Mouse (Mus musculus): ENCODE data around the gene Hapln1. TPM values are rescaled to one million over a fixed set of nuclear protein-coding genes. Genes with fewer than 3 reads are reported as not detected.

Hapln1 gene
- 0.05 TPM for polyA plus RNA-seq (2012; fragmentation: generic; extraction: Trizol)
- long read RNA-seq, experiment 1 = 0 reads
- long read RNA-seq, experiment 2 = 0 reads

DNA sequence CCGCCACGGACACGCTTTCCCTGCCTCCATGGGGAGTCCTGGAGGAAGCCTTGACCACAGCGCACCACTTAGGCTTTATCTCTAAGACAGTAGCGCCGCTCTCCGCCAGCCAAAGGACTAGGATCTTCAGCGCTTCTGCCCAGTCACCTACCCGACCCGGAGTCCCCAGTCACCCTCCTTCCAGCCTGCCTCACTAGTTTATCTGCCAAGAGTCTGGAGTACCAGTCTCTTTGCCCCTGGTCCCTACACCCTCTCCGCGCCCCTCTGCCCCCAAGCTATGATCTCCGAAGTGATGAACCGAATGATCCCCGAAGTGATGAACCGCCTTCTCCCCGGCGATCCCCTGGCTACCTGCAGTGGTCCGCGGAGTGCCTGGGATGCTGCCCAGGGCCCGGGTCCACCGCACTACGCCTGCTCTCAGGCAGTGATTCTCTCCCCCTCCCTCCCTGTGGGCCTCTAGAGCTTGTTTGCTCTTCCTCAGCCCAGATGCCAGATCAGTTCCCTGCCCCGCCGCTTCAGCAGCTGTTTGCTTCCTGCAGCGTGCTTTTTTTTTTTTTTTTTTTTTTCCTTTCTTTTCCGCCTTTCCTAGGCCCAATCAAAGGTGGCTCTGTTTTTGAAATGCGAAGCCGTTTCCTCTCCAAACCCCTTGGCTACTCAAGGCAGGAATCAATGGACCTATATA, at the start of gene Hapln1:
Gene Hapln1 (plus strand): TSS at position 592 of the 682 bp plus-strand sequence.
- Histone ChIP-seq H3K27me3 (ENCODE audit: control insufficient read depth, insufficient read depth, insufficient read length) (no peaks in the 10 kb centered on the region), H3K36me3 (ENCODE audit: control insufficient read depth, insufficient read depth) (no peaks in the 10 kb centered on the region), H3K4me3 (ENCODE audit: insufficient read depth, poor library complexity, severe bottlenecking) (no peak within 1 kb of the TSS), H3K79me3 (ENCODE audit: low read depth) (no peaks in the 10 kb centered on the region), H3K79me2 (ENCODE audit: control insufficient read depth, insufficient read depth) (no peaks in the 10 kb centered on the region), H3ac (ENCODE audit: control insufficient read depth, insufficient read length, low read depth) (no peak within 1 kb of the TSS)
- TF ChIP-seq CEBPB (IDR thresholded peaks at IDR 0.05; ENCODE audit: low read depth) (no peak), CTCF (IDR thresholded peaks at IDR 0.05; ENCODE audit: control insufficient read depth, insufficient read depth, insufficient read length) (peak; percentile 40)

DNA sequence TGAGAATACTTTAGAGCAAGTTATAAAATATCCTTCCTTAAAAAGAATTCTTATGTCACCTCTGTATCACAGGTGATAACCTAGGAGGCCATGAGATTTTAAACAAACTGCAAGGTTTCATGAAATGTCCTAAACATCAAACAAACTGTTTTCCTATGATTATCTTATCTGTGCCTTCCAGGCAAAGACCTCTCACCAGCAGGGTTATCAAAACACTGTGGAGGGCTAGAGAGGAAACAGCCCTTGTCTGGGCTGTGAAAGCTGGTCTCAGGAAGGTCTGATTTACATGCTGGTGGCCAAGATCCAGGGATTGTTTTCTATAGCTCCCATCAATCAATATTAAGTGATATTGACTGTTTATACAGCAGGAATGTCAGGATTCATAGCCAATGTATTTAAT, 46.4 kb upstream of the Hapln1 start:
- Histone ChIP-seq H3K79me2 (ENCODE audit: control insufficient read depth, insufficient read depth) (no peaks in the 10 kb centered on the region), H3K36me3 (ENCODE audit: control insufficient read depth, insufficient read depth) (no peaks in the 10 kb centered on the region), H3ac (ENCODE audit: control insufficient read depth, insufficient read length, low read depth) (no peak overlapping the region), H3K4me3 (ENCODE audit: insufficient read depth, poor library complexity, severe bottlenecking) (no peak overlapping the region), H3K79me3 (ENCODE audit: low read depth) (no peaks in the 10 kb centered on the region), H3K27me3 (ENCODE audit: control insufficient read depth, insufficient read depth, insufficient read length) (no peaks in the 10 kb centered on the region)
- TF ChIP-seq USF1 (IDR thresholded peaks at IDR 0.05; ENCODE audit: low read depth) (no peak), MYOD1 (IDR thresholded peaks at IDR 0.05; ENCODE audit: control insufficient read depth, insufficient read length, low read depth) (no peak), CTCF (IDR thresholded peaks at IDR 0.05; ENCODE audit: control insufficient read depth, insufficient read depth, insufficient read length) (no peak), CEBPB (IDR thresholded peaks at IDR 0.05; ENCODE audit: low read depth) (no peak), FOSL1 (IDR thresholded peaks at IDR 0.05; ENCODE audit: insufficient read depth, low read length, poor library complexity, severe bottlenecking) (no peak), MYOG (IDR thresholded peaks at IDR 0.05; ENCODE audit: control insufficient read depth, extremely low read depth, insufficient read length) (no peak)

DNA sequence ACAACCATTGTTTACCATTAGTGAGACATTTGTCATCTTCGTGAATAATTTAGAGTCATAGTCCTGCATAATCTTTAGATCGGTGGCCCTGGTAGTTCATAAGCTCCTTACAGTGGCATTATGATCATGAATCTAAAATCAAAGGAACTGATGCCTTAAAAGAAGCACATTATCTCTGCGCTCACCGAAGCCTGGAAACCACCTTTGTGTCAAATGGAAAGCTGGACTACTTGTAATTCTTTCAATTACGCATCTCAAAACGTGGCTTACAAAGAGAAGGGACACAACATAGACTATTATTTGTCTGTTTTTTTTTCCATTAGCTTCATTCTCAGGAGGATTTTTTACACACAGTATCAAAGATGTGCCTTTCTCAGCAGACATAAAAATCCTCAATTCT, 45.9 kb upstream of the Hapln1 start:
- Histone ChIP-seq H3K4me3 (ENCODE audit: insufficient read depth, poor library complexity, severe bottlenecking) (no peak overlapping the region), H3K79me2 (ENCODE audit: control insufficient read depth, insufficient read depth) (no peaks in the 10 kb centered on the region), H3K36me3 (ENCODE audit: control insufficient read depth, insufficient read depth) (no peaks in the 10 kb centered on the region), H3K79me3 (ENCODE audit: low read depth) (no peaks in the 10 kb centered on the region), H3K27me3 (ENCODE audit: control insufficient read depth, insufficient read depth, insufficient read length) (no peaks in the 10 kb centered on the region), H3ac (ENCODE audit: control insufficient read depth, insufficient read length, low read depth) (no peak overlapping the region)
- TF ChIP-seq MYOG (IDR thresholded peaks at IDR 0.05; ENCODE audit: control insufficient read depth, extremely low read depth, insufficient read length) (no peak), CEBPB (IDR thresholded peaks at IDR 0.05; ENCODE audit: low read depth) (no peak)

GRCm38 (mm10) chr13:89496569-89496968, 43.0 kb upstream of the Hapln1 start:
- H3K36me3 ChIP-seq (ENCODE audit: control insufficient read depth, insufficient read depth) = no peaks in the 10 kb centered on the region
- H3K79me2 ChIP-seq (ENCODE audit: control insufficient read depth, insufficient read depth) = no peaks in the 10 kb centered on the region
- no peaks in the 10 kb centered on the region for H3K79me3 ChIP-seq (ENCODE audit: low read depth)
- H3K4me3 ChIP-seq (ENCODE audit: insufficient read depth, poor library complexity, severe bottlenecking) = no peak overlapping the region
- no peak for TF ChIP-seq FOSL1 (IDR thresholded peaks at IDR 0.05; ENCODE audit: insufficient read depth, low read length, poor library complexity, severe bottlenecking)
- no peak for TF ChIP-seq MYOG (IDR thresholded peaks at IDR 0.05; ENCODE audit: control insufficient read depth, extremely low read depth, insufficient read length)
- TF ChIP-seq MAX (IDR thresholded peaks at IDR 0.05) = no peak
- TF ChIP-seq MYOD1 (IDR thresholded peaks at IDR 0.05; ENCODE audit: control insufficient read depth, insufficient read length, low read depth) = no peak
- TF ChIP-seq CEBPB (IDR thresholded peaks at IDR 0.05; ENCODE audit: low read depth) = no peak
- no peaks in the 10 kb centered on the region for H3K27me3 ChIP-seq (ENCODE audit: control insufficient read depth, insufficient read depth, insufficient read length)
- no peak overlapping the region for H3ac ChIP-seq (ENCODE audit: control insufficient read depth, insufficient read length, low read depth)

DNA sequence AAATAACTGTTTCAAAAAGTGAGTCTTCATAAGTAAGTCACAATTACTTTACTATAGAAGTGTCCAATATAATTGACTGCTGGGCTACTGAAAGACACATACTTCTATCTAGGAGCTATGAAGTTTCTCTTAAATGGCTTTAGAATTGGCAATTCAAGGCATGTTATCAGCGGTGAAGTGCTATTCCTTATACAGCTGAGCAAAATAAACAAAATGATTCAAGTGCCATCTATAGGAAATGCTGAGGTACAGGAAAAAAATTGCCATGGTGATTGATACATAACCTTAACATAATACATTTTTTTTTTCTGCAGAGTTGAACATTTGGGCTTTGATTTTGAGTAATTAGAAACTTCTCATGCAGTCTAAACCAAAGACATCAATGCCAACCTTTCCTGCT, 40.2 kb upstream of the Hapln1 start:
- Histone ChIP-seq H3K79me2 (ENCODE audit: control insufficient read depth, insufficient read depth) (no peaks in the 10 kb centered on the region), H3ac (ENCODE audit: control insufficient read depth, insufficient read length, low read depth) (no peak overlapping the region), H3K27me3 (ENCODE audit: control insufficient read depth, insufficient read depth, insufficient read length) (no peaks in the 10 kb centered on the region), H3K4me3 (ENCODE audit: insufficient read depth, poor library complexity, severe bottlenecking) (no peak overlapping the region), H3K79me3 (ENCODE audit: low read depth) (no peaks in the 10 kb centered on the region), H3K36me3 (ENCODE audit: control insufficient read depth, insufficient read depth) (no peaks in the 10 kb centered on the region)
- no peak for TF ChIP-seq MAX (IDR thresholded peaks at IDR 0.05)
- no peak for TF ChIP-seq MYOG (IDR thresholded peaks at IDR 0.05; ENCODE audit: control insufficient read depth, extremely low read depth, insufficient read length)
- no peak for TF ChIP-seq MYOD1 (IDR thresholded peaks at IDR 0.05; ENCODE audit: control insufficient read depth, insufficient read length, low read depth)
- TF ChIP-seq USF1 (IDR thresholded peaks at IDR 0.05; ENCODE audit: low read depth) = no peak

DNA sequence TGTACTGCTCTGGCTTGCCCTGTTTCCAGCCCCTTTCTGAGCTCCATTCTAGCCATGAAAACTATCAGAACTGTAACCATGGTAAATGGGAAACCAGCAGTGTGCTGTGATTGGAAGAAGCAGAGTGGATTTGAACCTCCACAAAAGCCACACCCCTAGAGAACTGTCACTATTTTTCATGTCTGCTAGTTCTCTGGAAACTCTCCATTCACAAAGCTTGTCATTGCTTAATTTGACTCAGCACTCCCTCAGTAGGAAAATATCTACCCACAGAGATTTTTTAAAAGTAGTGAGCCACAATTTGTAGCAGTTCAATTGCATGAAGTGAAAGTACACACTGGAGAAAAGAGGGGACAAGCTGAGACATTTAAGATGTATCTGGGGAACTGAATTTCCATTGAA, 18.1 kb upstream of the Hapln1 start:
- H3K79me2 ChIP-seq (ENCODE audit: control insufficient read depth, insufficient read depth) = no peaks in the 10 kb centered on the region
- no peaks in the 10 kb centered on the region for H3K79me3 ChIP-seq (ENCODE audit: low read depth)
- H3K36me3 ChIP-seq (ENCODE audit: control insufficient read depth, insufficient read depth) = no peaks in the 10 kb centered on the region
- no peak overlapping the region for H3ac ChIP-seq (ENCODE audit: control insufficient read depth, insufficient read length, low read depth)
- no peaks in the 10 kb centered on the region for H3K27me3 ChIP-seq (ENCODE audit: control insufficient read depth, insufficient read depth, insufficient read length)
- H3K4me3 ChIP-seq (ENCODE audit: insufficient read depth, poor library complexity, severe bottlenecking) = no peak overlapping the region
- TF ChIP-seq CTCF (IDR thresholded peaks at IDR 0.05; ENCODE audit: control insufficient read depth, insufficient read depth, insufficient read length) = no peak
- TF ChIP-seq MYOD1 (IDR thresholded peaks at IDR 0.05; ENCODE audit: control insufficient read depth, insufficient read length, low read depth) = no peak
- TF ChIP-seq CEBPB (IDR thresholded peaks at IDR 0.05; ENCODE audit: low read depth) = no peak
- TF ChIP-seq FOSL1 (IDR thresholded peaks at IDR 0.05; ENCODE audit: insufficient read depth, low read length, poor library complexity, severe bottlenecking) = no peak
- TF ChIP-seq MYOG (IDR thresholded peaks at IDR 0.05; ENCODE audit: control insufficient read depth, extremely low read depth, insufficient read length) = no peak
- no peak for TF ChIP-seq MAX (IDR thresholded peaks at IDR 0.05)
- TF ChIP-seq USF1 (IDR thresholded peaks at IDR 0.05; ENCODE audit: low read depth) = no peak
